Mouse (Mus musculus) spleen, postnatal 10 days (tissue): ENCODE results near the gene Mettl25.

Experiments used
- DNase-seq, 2 experiments: peaks; one replicate each; pipeline ENCODE4 v3.0.0; 2021 to 2022; ENCODE audit warnings: low spot score in 2 of 2

Mettl25 gene

GRCm38 (mm10) chr10:105840928-105841888 is at the start of gene Mettl25, which contains the start of gene Ccdc59:
TSS of gene Mettl25 (minus strand) at chr10:105841380.
TSS of gene Ccdc59 (plus strand) at chr10:105841067.
- peak; percentile 90 to 94 for DNase-seq

GRCm38 (mm10) chr10:105867312-105867711 is 26.1 kb upstream of the Mettl25 start:
- no peak for DNase-seq

DNA sequence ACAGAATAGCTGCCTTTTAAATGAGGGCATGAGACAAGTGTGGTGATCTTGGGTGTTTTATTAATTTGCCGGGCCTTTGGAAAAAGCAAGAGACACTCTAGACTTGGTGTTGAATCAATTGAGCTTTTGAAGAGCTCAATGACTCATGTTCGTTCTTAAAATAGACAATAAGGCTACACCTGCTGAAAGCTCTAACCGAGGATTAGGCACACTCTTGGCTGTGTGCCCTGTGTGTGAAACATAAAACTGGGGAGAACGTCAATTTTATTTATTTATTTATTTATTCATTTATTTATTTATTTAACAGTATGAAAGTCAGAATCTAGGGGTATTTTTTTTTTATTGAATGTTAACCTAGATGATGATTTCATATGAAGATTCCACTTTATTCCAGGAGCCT is 10.0 kb upstream of the Mettl25 start:
- no peak for DNase-seq

GRCm38 (mm10) chr10:105850286-105850685 is 9.1 kb upstream of the Mettl25 start:
- DNase-seq: no peak

DNA sequence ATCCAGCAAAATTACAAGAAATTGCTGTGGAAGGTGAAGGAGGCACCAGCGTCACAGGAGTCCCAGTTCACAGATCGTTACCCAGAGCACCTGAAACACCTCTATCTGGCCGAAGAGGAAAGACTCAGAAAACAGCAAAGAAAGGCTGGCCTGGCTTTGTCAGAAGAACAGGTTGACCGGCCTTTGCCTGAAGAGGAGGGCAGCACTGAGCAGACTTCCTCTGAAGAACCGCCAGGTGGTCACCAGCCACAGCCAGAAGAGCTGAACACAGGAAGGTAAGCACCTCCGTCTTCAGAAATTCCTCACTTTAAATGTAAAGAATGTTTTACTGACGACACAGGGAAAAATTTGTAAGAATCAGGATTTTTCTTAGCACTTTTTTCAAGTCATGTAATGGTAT is 1.4 kb upstream of the Mettl25 start:
- no peak for DNase-seq

- DNase-seq: no peak
Measured at GRCm38 (mm10) chr10:105834627-105835228, 6.5 kb downstream of the Mettl25 start.

GRCm38 (mm10) chr10:105806259-105807010 is 34.7 kb downstream of the Mettl25 start:
- DNase-seq: no peak

- no peak for DNase-seq
Measured at GRCm38 (mm10) chr10:105803461-105803860, 37.7 kb downstream of the Mettl25 start.

- no peak for DNase-seq
Measured at GRCm38 (mm10) chr10:105802132-105802531, 39.0 kb downstream of the Mettl25 start.

GRCm38 (mm10) chr10:105801147-105801546 is 40.0 kb downstream of the Mettl25 start:
- no peak for DNase-seq

DNA sequence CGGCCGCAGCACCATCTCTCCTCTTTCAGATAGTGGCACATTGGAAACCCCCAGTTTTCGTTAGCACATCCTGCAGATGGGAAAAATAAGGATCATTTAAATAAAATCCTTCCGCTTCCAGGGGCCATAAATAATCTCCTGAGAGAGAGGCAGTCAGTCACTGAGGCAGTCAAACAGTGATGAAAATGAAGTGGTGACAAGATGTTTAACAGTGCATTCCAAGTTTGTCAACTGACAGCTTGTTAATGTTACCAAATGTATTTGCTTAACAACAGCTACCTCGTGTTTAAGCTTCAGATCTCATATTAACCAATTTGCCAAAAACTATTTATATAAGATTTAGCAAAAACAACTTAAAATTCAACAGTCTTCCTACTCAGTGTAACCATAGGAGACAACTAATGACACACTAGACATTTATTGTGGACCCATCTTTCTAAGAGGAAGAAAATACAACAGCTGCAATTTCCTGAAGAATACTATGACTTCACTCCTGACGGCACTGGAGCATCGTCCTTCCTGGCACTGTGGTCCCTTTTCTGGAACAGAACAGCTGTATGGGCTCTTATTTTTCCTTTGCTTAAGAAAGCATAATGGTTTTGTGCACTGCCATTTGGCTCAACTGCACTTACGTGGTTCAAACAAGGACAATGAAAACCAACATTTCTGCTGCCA is 43.8 kb downstream of the Mettl25 start:
- no peak for DNase-seq

GRCm38 (mm10) chr10:105793776-105794552 is 47.2 kb downstream of the Mettl25 start:
- DNase-seq: no peak

DNA sequence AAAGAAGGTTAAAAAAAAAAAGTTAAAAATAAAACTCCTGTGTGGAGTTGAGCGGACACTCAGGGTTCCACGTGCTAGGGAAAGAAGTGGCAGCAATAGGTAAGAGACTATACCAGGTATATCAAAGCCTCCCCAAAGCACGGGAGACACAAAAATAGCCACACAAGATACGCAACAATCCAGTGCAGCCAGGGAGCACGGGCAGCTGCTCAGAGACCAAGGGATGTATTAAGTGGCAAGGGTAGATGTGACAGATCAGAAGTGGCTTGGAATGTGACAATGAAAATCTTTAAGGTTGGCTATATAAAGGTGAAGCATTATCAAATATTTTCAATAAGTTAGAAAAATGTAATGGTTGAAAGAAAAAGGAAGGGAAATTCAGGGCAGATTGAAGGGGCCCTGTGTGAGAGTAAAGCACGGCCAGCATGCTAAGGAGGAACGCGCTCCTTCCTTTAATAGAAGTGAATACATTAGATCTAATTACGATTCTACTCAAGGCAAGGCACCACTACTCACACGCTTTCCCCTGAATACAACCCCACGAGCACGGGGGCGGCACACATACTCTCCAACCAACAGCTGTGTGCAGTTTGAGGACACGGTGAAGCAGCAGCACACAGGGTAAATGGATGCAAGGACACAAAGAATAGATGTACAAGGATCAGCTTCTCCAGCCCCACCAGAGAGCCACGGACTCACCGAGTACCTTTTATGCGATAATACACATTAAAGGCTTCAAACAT is 52.3 kb downstream of the Mettl25 start:
- no peak for DNase-seq

GRCm38 (mm10) chr10:105783766-105784165 is 57.4 kb downstream of the Mettl25 start:
- DNase-seq: no peak

DNA sequence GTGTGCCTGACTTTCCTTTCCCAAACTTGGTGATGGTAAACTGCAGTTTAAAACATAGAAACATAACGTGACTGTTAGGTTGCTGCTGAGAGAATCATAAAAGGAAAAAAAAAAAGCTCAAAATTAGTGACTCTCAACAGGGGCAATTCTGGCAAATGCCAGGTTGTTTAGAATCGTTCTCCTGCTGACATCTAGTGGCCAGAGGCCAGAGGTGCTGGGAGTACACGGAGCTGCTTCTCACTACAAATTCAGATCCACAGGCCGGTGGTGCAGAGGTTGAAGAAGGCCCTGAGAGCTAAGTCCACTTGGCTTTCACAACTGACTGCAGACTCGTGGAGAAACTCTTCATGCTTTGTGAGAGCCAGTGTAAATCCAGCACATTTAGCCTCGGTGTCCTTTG is 66.8 kb downstream of the Mettl25 start:
- DNase-seq: peak in 1 of 2 experiments; percentile 45

DNA sequence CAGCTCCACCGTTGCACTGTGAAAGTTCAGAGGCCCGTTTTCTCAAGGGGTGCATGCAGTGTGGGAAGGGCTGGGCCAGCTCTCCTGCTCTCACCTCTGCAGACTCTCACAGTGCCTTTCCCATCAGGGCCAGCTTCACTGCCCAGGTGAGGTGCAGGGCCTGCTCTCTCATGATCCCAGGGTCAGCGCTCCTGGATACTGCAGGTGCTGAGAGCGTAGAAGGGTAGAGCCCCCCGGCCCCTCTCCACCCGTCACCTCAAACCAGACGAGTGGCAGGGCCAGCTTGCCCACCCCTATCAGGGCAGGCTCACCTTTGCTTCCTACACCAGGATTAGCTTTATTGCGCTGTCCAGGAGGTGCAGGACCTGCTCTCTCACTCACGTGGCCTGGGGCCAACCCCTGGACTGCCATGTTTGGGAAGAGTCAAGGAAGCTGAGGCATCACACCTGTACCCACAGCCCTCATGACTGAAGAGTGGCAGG is 68.3 kb downstream of the Mettl25 start:
- DNase-seq: no peak

DNA sequence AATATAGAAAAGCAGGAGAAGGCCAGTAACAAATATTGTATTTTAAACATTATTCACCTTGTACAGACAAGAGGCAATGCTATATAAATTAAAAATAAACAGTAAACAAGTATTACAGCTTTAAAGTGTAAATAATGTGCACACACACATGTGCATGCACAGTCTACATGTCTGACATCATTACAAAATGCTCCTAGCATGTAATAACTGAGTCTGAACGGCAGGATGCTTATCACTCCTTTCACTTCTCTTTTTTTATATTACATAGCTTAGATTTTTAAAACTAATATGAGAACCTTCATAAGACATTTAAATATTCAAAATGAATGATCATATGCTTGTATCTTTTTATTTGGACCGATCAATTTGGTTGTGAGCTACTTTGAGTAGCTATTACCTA is 77.2 kb downstream of the Mettl25 start:
- no peak for DNase-seq

DNA sequence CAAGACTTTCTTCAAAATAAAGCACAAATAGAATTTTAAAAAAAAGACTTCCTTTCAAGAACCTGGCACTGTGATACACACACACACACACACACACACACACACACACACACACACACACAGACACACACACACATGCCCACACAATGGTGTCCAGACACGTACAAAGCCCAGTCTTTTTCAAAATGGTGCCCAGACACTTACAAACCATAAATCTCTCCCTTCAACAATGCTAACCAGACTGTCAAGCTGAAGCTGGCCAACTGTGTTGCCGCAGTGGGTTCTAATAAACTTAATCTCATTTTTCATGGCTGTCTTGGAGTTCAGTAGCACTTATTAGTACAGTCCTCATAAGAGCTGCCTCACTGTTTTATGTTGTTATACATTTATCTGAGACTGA is 80.7 kb downstream of the Mettl25 start:
- DNase-seq: no peak

GRCm38 (mm10) chr10:105760046-105760445 is 81.1 kb downstream of the Mettl25 start:
- DNase-seq: no peak
